Mouse (Mus musculus): ENCODE results near the gene Lmna. TPM values are rescaled to one million over a fixed set of nuclear protein-coding genes. Genes with fewer than 3 reads are reported as not detected.
A peak's percentile ranks its signal among the peaks of the same experiment; 100 is the strongest.

Gene Lmna
- polyA plus RNA-seq (2014; fragmentation: Nextera tagmentation; extraction: Ambion mirVana) = 78.2 and 82.0 TPM in 2 replicates

DNA sequence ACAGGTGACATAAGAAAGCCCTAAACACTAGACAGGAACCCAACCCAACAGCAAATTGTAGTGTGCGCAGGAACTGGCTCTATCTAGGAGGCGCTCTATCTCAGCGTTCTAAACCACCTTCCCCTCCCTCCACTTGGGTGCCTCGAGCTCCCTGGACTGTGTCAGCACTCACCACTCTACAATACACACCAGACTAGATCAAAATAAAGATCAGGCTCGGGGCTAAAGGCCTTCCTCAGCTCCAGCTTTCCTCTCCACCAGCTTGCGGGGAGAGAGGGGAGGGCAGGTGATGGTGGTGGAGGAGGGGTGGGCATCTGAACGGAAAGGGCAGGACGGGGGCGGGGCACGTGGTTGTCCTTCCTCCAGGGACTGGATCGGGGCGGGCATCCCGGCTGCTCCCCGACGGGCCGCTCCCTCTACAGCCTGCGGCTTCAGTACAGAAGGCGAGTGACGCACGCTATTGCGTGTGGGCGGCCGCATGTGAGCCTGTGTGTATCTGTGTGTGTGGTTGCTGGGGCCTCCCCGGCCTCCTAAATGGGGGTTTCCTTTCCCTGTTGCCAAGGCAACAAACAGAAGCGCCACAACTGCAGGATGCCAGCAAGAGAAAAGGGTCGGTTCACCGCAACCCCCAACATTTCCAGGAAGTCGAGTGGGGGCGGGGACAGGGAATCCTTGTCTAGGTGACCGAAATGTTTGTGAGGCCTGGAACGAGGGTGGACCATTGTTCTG, at the start of gene Lmna:
Gene Lmna (minus strand): TSS at position 265 of the 729 bp plus-strand sequence.
- peak within 1 kb of the TSS; percentile 58 for H3K9ac ChIP-seq (ENCODE audit: low read depth, low read length)
- WGBS (ENCODE audit: insufficient replicate concordance) = under 1% methylated on average over 31 of the region's 31 CpGs
- peak; percentile 90 for ATAC-seq (replicated peaks; ENCODE audit: insufficient number of reproducible peaks, low FRiP score, low TSS enrichment)
- no peaks in the 10 kb centered on the region for H3K27me3 ChIP-seq (ENCODE audit: control insufficient read depth, insufficient read depth, low read length)
- no peaks in the 10 kb centered on the region for H3K36me3 ChIP-seq (ENCODE audit: control insufficient read depth, insufficient read depth, low read length)
- H3K27ac ChIP-seq (ENCODE audit: low read depth, low read length) = peak within 1 kb of the TSS; percentile 87
- peaks cover 32% of the 10 kb centered on the region for H3K4me1 ChIP-seq (ENCODE audit: control insufficient read depth, insufficient read depth, low read length)
- peak within 1 kb of the TSS; percentile 68 for H3K4me2 ChIP-seq
- H3K4me3 ChIP-seq (ENCODE audit: low read depth, low read length) = peak within 1 kb of the TSS; percentile 41
- no peaks in the 10 kb centered on the region for H3K9me3 ChIP-seq (replicated peaks; ENCODE audit: control insufficient read depth, low read length)

GRCm38 (mm10) chr3:88556616-88557015, 46.9 kb upstream of the Lmna start:
- Histone ChIP-seq H3K4me2 (no peak overlapping the region), H3K4me3 (ENCODE audit: low read depth, low read length) (no peak overlapping the region), H3K9me3 (replicated peaks; ENCODE audit: control insufficient read depth, low read length) (no peaks in the 10 kb centered on the region), H3K4me1 (ENCODE audit: control insufficient read depth, insufficient read depth, low read length) (peaks cover 14% of the 10 kb centered on the region), H3K27me3 (ENCODE audit: control insufficient read depth, insufficient read depth, low read length) (no peaks in the 10 kb centered on the region), H3K27ac (ENCODE audit: low read depth, low read length) (no peak overlapping the region), H3K9ac (ENCODE audit: low read depth, low read length) (no peak overlapping the region), H3K36me3 (ENCODE audit: control insufficient read depth, insufficient read depth, low read length) (peaks cover 40% of the 10 kb centered on the region)
- no peak for ATAC-seq (replicated peaks; ENCODE audit: insufficient number of reproducible peaks, low FRiP score, low TSS enrichment)
- WGBS (ENCODE audit: insufficient replicate concordance) = 95% methylated on average over 8 of the region's 8 CpGs

DNA sequence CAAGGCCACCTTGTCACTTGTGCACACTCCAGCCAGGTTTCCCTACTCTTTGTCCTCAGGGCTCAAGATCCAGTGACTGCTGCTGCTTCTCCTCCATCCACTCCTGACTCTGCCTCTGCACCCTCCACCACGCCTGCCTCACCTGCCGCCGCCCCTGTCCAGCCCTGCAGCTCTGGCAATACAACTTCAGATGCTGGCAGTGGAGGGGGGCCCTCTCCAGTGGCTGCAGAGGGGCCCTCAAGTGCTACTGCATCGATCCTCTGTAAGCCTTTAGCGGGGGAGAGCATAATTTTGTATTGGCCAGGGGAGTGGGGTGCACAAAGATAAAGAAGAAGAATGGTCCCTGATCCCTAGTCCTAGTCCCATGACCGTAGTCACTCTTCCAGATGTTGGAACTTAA, 46.0 kb upstream of the Lmna start:
- no peak overlapping the region for H3K9ac ChIP-seq (ENCODE audit: low read depth, low read length)
- peaks cover 14% of the 10 kb centered on the region for H3K4me1 ChIP-seq (ENCODE audit: control insufficient read depth, insufficient read depth, low read length)
- WGBS (ENCODE audit: insufficient replicate concordance) = 88% methylated on average over 6 of the region's 6 CpGs
- no peaks in the 10 kb centered on the region for H3K9me3 ChIP-seq (replicated peaks; ENCODE audit: control insufficient read depth, low read length)
- peaks cover 39% of the 10 kb centered on the region for H3K36me3 ChIP-seq (ENCODE audit: control insufficient read depth, insufficient read depth, low read length)
- no peak for ATAC-seq (replicated peaks; ENCODE audit: insufficient number of reproducible peaks, low FRiP score, low TSS enrichment)
- H3K27me3 ChIP-seq (ENCODE audit: control insufficient read depth, insufficient read depth, low read length) = no peaks in the 10 kb centered on the region
- H3K4me3 ChIP-seq (ENCODE audit: low read depth, low read length) = no peak overlapping the region
- no peak overlapping the region for H3K27ac ChIP-seq (ENCODE audit: low read depth, low read length)
- H3K4me2 ChIP-seq = no peak overlapping the region

DNA sequence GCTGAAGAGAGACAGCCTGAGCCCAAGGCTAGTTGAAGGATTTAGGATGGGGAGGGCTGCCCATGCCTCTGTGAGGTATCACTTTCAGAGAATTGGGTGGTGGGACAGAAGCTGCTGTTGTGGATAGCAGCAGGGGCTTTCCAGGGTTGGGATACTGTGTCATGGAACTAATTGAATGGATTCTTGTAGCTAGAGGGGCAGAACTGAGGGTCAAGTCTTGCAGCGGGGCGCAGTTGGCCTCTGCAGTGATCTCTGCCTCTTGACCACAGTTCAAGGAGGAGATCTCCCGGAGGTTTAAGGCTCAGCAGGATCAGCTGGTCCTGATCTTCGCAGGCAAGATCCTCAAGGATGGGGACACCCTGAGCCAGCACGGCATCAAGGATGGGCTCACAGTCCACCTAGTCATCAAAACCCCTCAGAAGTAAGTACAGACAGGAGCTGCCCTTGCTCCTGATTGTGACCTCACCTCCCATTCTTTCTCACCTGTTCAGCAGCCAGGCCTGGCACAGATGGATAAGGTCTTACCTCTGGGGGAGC, 45.4 kb upstream of the Lmna start:
- Histone ChIP-seq H3K9me3 (replicated peaks; ENCODE audit: control insufficient read depth, low read length) (no peaks in the 10 kb centered on the region), H3K36me3 (ENCODE audit: control insufficient read depth, insufficient read depth, low read length) (peaks cover 33% of the 10 kb centered on the region), H3K27me3 (ENCODE audit: control insufficient read depth, insufficient read depth, low read length) (no peaks in the 10 kb centered on the region), H3K27ac (ENCODE audit: low read depth, low read length) (no peak overlapping the region), H3K4me3 (ENCODE audit: low read depth, low read length) (peak overlapping the region; percentile 80; the same call in 1 of the 2 replicates), H3K4me1 (ENCODE audit: control insufficient read depth, insufficient read depth, low read length) (peaks cover 14% of the 10 kb centered on the region), H3K4me2 (peak overlapping the region; percentile 87; the same call in 1 of the 2 replicates), H3K9ac (ENCODE audit: low read depth, low read length) (no peak overlapping the region)
- no peak for ATAC-seq (replicated peaks; ENCODE audit: insufficient number of reproducible peaks, low FRiP score, low TSS enrichment)
- 91% methylated on average over 5 of the region's 5 CpGs for WGBS (ENCODE audit: insufficient replicate concordance)

DNA sequence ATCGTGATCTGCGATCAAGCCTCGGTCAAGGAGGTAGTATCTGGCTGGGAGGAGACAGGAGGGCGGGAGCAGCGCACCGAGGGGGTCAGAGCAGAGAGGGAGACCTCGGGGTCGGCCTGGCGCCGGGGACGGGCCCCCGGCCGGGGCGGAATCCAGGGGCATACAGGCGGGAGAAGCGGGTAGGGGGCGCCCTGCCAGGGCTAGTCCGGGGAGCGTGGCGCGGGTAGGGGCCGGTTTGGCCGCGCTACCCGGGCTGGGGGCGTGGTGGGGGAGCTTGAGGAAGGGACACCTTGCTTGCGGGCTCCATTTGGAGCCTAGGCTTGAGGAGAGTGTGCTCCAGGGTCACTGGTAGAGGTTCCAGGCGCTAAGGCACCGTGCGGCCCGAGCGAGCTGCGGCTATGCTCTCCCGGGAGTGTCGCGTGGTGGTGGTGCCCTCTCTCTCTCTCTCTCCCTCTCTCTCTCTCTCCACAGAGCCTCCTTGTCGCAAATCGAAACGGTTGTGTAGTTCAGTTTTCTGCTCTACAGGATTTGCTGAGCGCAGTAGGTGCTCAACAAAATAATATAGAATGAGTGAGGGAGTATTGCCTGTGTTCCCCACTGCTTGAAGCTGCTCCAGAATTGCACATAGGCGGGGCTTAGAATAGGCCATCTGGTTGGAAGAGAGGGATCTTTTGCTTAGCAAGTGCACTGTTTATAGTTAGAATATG, 44.3 kb upstream of the Lmna start:
- Histone ChIP-seq H3K4me1 (ENCODE audit: control insufficient read depth, insufficient read depth, low read length) (peaks cover 14% of the 10 kb centered on the region), H3K27me3 (ENCODE audit: control insufficient read depth, insufficient read depth, low read length) (no peaks in the 10 kb centered on the region), H3K36me3 (ENCODE audit: control insufficient read depth, insufficient read depth, low read length) (peaks cover 22% of the 10 kb centered on the region), H3K27ac (ENCODE audit: low read depth, low read length) (peak overlapping the region; percentile 98), H3K4me2 (peak overlapping the region; percentile 87), H3K9me3 (replicated peaks; ENCODE audit: control insufficient read depth, low read length) (no peaks in the 10 kb centered on the region), H3K9ac (ENCODE audit: low read depth, low read length) (peak overlapping the region; percentile 93), H3K4me3 (ENCODE audit: low read depth, low read length) (peak overlapping the region; percentile 80)
- WGBS (ENCODE audit: insufficient replicate concordance) = under 1% methylated on average over 39 of the region's 41 CpGs
- ATAC-seq (replicated peaks; ENCODE audit: insufficient number of reproducible peaks, low FRiP score, low TSS enrichment) = peak; percentile 47

DNA sequence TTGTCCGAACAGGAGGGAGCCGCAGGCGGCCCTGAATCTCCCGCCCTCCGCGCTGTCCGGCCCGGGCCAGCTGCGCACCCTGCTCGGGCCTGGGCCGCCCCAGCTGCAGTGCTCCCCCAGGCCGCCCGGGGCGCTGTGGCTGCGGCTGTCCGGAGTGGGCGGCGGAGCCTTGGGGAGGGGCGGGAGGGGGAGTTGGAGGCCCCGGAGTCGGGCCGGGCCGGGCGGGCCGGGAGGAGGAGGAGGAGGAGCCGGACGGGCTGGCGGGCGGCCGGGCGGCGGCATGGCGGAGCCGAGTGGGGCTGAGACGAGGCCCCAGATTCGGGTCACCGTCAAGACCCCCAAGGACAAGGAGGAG, 43.7 kb upstream of the Lmna start, which contains the start of gene Ubqln4:
Gene Ubqln4 (plus strand): TSS at position 234 of the 355 bp plus-strand sequence.
- no peaks in the 10 kb centered on the region for H3K9me3 ChIP-seq (replicated peaks; ENCODE audit: control insufficient read depth, low read length)
- ATAC-seq (replicated peaks; ENCODE audit: insufficient number of reproducible peaks, low FRiP score, low TSS enrichment) = peak; percentile 87
- H3K4me2 ChIP-seq = peak within 1 kb of the TSS; percentile 87
- H3K27me3 ChIP-seq (ENCODE audit: control insufficient read depth, insufficient read depth, low read length) = no peaks in the 10 kb centered on the region
- peak within 1 kb of the TSS; percentile 93 for H3K9ac ChIP-seq (ENCODE audit: low read depth, low read length)
- peak within 1 kb of the TSS; percentile 98 for H3K27ac ChIP-seq (ENCODE audit: low read depth, low read length)
- 0% methylated on average over 21 of the region's 37 CpGs for WGBS (ENCODE audit: insufficient replicate concordance)
- peaks cover 14% of the 10 kb centered on the region for H3K4me1 ChIP-seq (ENCODE audit: control insufficient read depth, insufficient read depth, low read length)
- H3K4me3 ChIP-seq (ENCODE audit: low read depth, low read length) = peak within 1 kb of the TSS; percentile 80
- H3K36me3 ChIP-seq (ENCODE audit: control insufficient read depth, insufficient read depth, low read length) = peaks cover 20% of the 10 kb centered on the region

- H3K27ac ChIP-seq (ENCODE audit: low read depth, low read length) = peak within 1 kb of the TSS; percentile 98
- peaks cover 17% of the 10 kb centered on the region for H3K36me3 ChIP-seq (ENCODE audit: control insufficient read depth, insufficient read depth, low read length)
- peak within 1 kb of the TSS; percentile 93 for H3K9ac ChIP-seq (ENCODE audit: low read depth, low read length)
- ATAC-seq (replicated peaks; ENCODE audit: insufficient number of reproducible peaks, low FRiP score, low TSS enrichment) = peak; percentile 86
- peak within 1 kb of the TSS; percentile 80 for H3K4me3 ChIP-seq (ENCODE audit: low read depth, low read length)
- H3K4me2 ChIP-seq = peak within 1 kb of the TSS; percentile 87
- H3K4me1 ChIP-seq (ENCODE audit: control insufficient read depth, insufficient read depth, low read length) = peaks cover 14% of the 10 kb centered on the region
- H3K9me3 ChIP-seq (replicated peaks; ENCODE audit: control insufficient read depth, low read length) = no peaks in the 10 kb centered on the region
- H3K27me3 ChIP-seq (ENCODE audit: control insufficient read depth, insufficient read depth, low read length) = no peaks in the 10 kb centered on the region
- under 1% methylated on average over 48 of the region's 48 CpGs for WGBS (ENCODE audit: insufficient replicate concordance)
These were observed 43.1 kb upstream of the Lmna start, which contains the start of gene Lamtor2 for GRCm38 (mm10) chr3:88552676-88553524. Gene Lamtor2, minus strand, starts transcription at chr3:88553074.

GRCm38 (mm10) chr3:88552082-88552645, 42.4 kb upstream of the Lmna start:
- Histone ChIP-seq H3K27ac (ENCODE audit: low read depth, low read length) (peak overlapping the region; percentile 98), H3K4me1 (ENCODE audit: control insufficient read depth, insufficient read depth, low read length) (peaks cover 14% of the 10 kb centered on the region), H3K4me3 (ENCODE audit: low read depth, low read length) (peak overlapping the region; percentile 80), H3K4me2 (peak overlapping the region; percentile 87), H3K9me3 (replicated peaks; ENCODE audit: control insufficient read depth, low read length) (no peaks in the 10 kb centered on the region), H3K36me3 (ENCODE audit: control insufficient read depth, insufficient read depth, low read length) (peaks cover 16% of the 10 kb centered on the region), H3K27me3 (ENCODE audit: control insufficient read depth, insufficient read depth, low read length) (no peaks in the 10 kb centered on the region), H3K9ac (ENCODE audit: low read depth, low read length) (peak overlapping the region; percentile 93)
- no peak for ATAC-seq (replicated peaks; ENCODE audit: insufficient number of reproducible peaks, low FRiP score, low TSS enrichment)
- WGBS (ENCODE audit: insufficient replicate concordance) = 21% methylated on average over 16 of the region's 16 CpGs
